Mouse (Mus musculus): Measurements from ENCODE around the gene Arhgap44. TPM values are rescaled to one million over a fixed set of nuclear protein-coding genes. Genes with fewer than 3 reads are reported as not detected.

Arhgap44 gene
- total RNA-seq, 2 experiments from 2014 or later = 136 to 139 TPM

DNA sequence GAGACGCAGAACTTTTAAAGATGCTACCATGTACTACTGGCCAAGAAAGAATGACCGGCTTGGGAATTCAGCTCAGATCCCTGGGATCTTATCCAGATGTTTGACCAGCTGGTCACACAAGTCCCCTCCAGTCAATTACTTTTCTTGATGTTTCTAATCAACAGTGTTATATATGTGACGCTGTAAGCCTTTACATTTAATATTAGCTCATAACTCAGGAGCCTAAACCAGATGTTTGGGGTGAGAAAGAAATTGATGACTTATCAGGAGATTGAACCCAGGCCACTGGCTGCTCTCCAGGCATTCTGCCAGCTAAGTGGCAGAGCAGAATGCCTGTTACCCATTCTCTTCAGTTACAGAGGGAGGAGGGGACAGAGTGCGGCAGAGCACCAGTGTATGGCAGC is 193.8 kb downstream of the Arhgap44 start:
- intact Hi-C loops (cut with DNase I) = loop anchor here (5.0 to 10.0 kb wide), 2 partner anchors 1042 to 1754 kb away; no protein-coding TSS in a partner anchor

DNA sequence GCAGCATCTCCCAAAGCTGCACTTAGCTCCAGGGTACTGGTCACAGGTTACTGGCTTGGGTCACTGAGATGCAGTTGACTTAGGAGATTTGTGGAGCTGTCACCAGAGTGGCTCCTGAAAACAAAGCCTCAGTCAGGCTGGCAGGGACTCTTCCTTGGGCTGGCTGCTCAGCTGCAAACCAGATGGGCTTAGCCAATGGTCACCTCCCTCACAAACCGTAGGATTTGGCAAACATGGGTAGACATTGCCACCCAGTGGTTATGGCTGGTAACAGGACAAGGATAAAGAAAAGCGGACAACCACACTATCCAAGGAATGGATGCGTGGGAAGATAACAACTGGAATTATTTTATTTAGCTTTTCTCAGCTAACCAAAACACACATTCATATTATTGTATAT is 194.3 kb downstream of the Arhgap44 start:
- intact Hi-C loops (cut with DNase I) = loop anchor here (5.0 to 10.0 kb wide), 2 partner anchors 1041 to 1754 kb away; no protein-coding TSS in a partner anchor
- peak; percentile 77 to 79 for DNase-seq (ENCODE audit: extremely low spot score in 1 of 2, low spot score in 2 of 2)

More for the DNA sequence above, 193.8 kb downstream of the Arhgap44 start:
- no peak for DNase-seq (ENCODE audit: extremely low spot score in 1 of 2, low spot score in 2 of 2)

DNA sequence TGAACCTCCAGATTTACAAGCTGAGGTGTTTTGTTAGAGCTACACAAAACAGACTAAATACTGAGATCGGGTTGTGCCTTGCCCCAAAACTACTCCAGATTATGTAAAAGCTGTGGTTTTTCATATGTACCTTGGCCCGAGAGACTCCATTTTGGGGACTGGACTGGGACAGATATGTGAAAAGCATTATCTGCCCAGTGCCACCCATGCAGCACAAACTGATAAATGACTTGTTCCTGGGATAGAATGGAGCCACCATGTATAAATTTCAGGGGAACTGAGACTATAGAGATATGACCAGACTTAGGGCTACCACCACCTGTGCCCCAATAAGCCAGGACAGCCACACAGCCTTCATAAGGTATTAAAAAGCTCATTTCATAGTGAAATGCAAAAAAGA is 200.1 kb downstream of the Arhgap44 start:
- intact Hi-C loops (cut with DNase I) = loop anchor here (10.0 kb wide), 1 partner anchor 1748 kb away; no protein-coding TSS in a partner anchor
- no peak for DNase-seq (ENCODE audit: extremely low spot score in 1 of 2, low spot score in 2 of 2)

DNA sequence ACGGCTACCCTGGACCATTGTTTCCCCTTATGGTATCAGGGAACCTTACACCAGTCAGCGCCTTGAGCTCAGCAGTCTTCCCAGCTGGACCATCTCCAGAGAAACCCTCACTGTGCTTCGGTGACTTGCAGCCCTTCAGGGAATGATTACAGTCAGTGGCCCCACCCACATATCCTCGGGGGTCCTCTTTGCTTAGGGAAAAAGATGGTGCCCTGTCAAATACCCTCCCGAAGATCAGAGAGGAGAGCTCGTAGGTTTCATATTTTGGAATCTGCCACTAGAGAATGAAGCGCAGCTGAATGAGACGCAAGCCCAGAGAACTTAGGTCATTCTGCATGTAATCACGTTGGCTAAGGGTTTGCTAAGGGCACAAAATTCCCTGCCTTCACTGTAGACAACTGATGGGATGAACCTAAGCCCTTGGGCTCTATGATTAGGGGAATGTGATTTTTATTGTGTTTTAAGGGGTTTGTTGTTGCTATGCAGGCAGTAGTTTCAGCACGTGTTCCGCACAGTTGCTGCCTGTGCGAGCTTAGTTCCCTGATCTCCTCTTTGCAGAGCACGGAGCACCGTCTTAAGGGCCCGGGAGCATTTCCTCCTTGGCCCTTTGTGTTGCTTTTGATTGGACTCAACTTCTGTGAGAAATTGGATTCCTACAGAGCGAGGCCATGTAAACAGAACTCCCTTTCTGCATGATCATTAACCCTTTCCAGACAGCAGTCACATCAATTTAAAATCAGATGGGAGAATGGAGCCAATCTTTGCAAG is 205.6 kb downstream of the Arhgap44 start:
- intact Hi-C loops (cut with DNase I) = no loop called here
- DNase-seq (ENCODE audit: extremely low spot score in 1 of 2, low spot score in 2 of 2) = no peak

Small RNA genes lying within 50 kb of the gene (microRNA-seq; reads per million reads assigned to microRNA genes)
- not detected for gene Gm25991

Other genes with a start within 250 kb of the Arhgap44 start
- gene Elac2, start 183.9 kb downstream of the Arhgap44 start, total RNA-seq (2021) = 10 to 100 TPM; 24.7 to 26.3 TPM
- gene 1700086D15Rik, start 3.1 kb downstream of the Arhgap44 start, total RNA-seq (2021) = 1 to 10 TPM; 3.1 to 4.2 TPM
- under 1 TPM; 0.49 to 0.83 TPM for gene Myocd, start 107.0 kb upstream of the Arhgap44 start, total RNA-seq (2021)